Mouse (Mus musculus) limb, embryonic 11.5 days (tissue): Measurements from ENCODE around the gene Ankar. TPM values are rescaled to one million over a fixed set of nuclear protein-coding genes. Genes with fewer than 3 reads are reported as not detected.

Experiments used
- polyA plus RNA-seq: library from polyadenylated mRNA; unstranded; fragments of >200 nt; fragmentation: Nextera tagmentation; extraction: Ambion mirVana; gene quantifications from 2 replicates; pipeline ENCODE4 v1.2.1, GENCODE M21; 2014

Gene Ankar
- polyA plus RNA-seq, 1 experiment from 2014 or later: not detected

Other genes with a start within 250 kb of the Ankar start
- not detected in 2 replicates for gene March4, start 163.6 kb downstream of the Ankar start, polyA plus RNA-seq
- gene Smarcal1, start 117.3 kb downstream of the Ankar start, polyA plus RNA-seq: 37.1 and 37.4 TPM in 2 replicates
- 1,800 and 1,853 TPM in 2 replicates for gene Rpl37a, start 10.7 kb upstream of the Ankar start, polyA plus RNA-seq
- gene Igfbp2, start 123.9 kb upstream of the Ankar start, polyA plus RNA-seq: 262 and 290 TPM in 2 replicates
- gene Igfbp5, start 174.3 kb upstream of the Ankar start, polyA plus RNA-seq: 47.0 and 48.4 TPM in 2 replicates